Mouse (Mus musculus): ENCODE measurements around the gene Serpinb9c. TPM values are rescaled to one million over a fixed set of nuclear protein-coding genes. Genes with fewer than 3 reads are reported as not detected.
"Not testable (repeated sequence)": the region's sequence is repeated elsewhere in the genome, so short reads cannot be mapped to it uniquely, and the experiment has no call there.

Serpinb9c gene
- not detected in 2 replicates for polyA plus RNA-seq (2012; rRNA removed)

DNA sequence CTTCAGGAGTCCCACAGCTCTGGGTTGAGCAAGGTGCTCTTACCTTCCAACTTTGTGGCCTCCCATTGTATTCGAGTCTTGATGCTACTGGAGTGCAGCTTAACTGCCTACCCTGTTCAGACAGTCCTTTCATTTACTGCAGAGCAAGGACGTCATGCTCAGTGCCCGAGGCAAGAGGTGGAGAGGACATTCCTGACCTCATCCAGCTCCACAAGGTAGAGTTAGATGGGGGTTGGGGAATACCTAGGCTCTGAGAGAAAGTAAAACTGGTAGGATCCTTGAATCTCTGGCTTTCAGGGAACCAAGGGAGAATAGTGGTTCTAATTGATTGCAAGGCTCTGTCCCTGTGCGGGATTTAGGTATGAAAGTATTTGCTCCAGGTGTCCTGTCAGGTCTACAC, at the start of gene Serpinb9c:
TSS of gene Serpinb9c (minus strand) at position 101 of the 400 bp plus-strand sequence.
- 68% methylated on average over 4 of the region's 4 CpGs for WGBS
- H3K4me3 ChIP-seq (replicated peaks; ENCODE audit: extremely low read depth, low read depth, low read length) = no peak within 1 kb of the TSS
- TF ChIP-seq POLR2A (IDR thresholded peaks at IDR 0.05; ENCODE audit: borderline replicate concordance, extremely low read depth, low read depth, low read length) = no peak
- TF ChIP-seq CTCF (IDR thresholded peaks at IDR 0.05; ENCODE audit: insufficient read depth, low read length) = no peak

DNA sequence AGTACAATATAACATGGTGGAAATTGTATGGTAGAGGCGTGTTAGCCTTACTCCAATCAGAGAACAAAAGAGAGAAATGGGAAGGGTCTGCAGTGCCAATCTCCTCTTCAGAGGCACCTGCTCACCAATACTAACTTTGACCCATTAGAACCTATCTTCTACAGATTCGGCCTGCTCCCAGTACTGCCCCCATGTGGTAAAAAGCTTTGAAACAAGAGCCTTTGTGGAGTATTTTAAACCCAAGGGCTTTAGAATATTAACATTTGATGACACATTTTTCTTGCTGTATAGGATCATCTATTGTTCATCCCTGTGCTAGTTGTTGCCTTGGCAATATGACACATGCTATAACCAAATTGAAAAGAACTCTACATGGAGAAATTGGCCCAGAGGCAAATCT, 40.2 kb upstream of the Serpinb9c start:
- no peaks in the 10 kb centered on the region for H3K4me1 ChIP-seq (ENCODE audit: control insufficient read depth, insufficient read depth, low read length)
- H3K4me3 ChIP-seq (replicated peaks; ENCODE audit: extremely low read depth, low read depth, low read length) = no peak overlapping the region
- TF ChIP-seq CTCF (IDR thresholded peaks at IDR 0.05; ENCODE audit: insufficient read depth, low read length) (no peak), POLR2A (IDR thresholded peaks at IDR 0.05; ENCODE audit: borderline replicate concordance, extremely low read depth, low read depth, low read length) (no peak)
- DNase-seq = no peak
- 49% methylated on average over 2 of the region's 2 CpGs for WGBS

More for the DNA sequence above, at the start of gene Serpinb9c:
- no peak for DNase-seq
- H3K4me1 ChIP-seq (ENCODE audit: control insufficient read depth, insufficient read depth, low read length) = no peaks in the 10 kb centered on the region

DNA sequence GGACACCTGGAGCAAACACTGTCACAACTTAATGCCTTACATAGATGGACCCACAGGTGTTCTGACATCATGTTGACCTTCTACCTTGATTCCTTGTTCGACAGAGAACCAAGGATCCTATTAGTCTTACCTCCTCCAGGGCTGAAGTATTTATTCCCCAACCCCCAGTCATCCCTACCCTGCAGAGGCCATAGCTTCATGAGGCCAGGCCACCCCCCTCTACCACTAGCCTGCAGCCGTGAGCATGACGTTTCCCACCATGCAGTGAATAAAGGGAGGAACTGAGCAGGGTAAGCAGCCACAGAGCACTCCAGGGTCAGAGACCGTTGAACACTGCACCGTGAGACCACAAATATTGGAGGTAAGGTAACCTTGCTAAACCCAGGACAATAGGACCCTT, 33.1 kb upstream of the Serpinb9c start, which contains the start of gene Serpinb9d:
TSS of gene Serpinb9d (plus strand) at position 301 of the 400 bp plus-strand sequence.
- 72% methylated on average over 5 of the region's 5 CpGs for WGBS
- no peak for TF ChIP-seq POLR2A (IDR thresholded peaks at IDR 0.05; ENCODE audit: borderline replicate concordance, extremely low read depth, low read depth, low read length)
- TF ChIP-seq CTCF (IDR thresholded peaks at IDR 0.05; ENCODE audit: insufficient read depth, low read length) = no peak
- no peaks in the 10 kb centered on the region for H3K4me1 ChIP-seq (ENCODE audit: control insufficient read depth, insufficient read depth, low read length)
- no peak for DNase-seq
- no peak within 1 kb of the TSS for H3K4me3 ChIP-seq (replicated peaks; ENCODE audit: extremely low read depth, low read depth, low read length)

DNA sequence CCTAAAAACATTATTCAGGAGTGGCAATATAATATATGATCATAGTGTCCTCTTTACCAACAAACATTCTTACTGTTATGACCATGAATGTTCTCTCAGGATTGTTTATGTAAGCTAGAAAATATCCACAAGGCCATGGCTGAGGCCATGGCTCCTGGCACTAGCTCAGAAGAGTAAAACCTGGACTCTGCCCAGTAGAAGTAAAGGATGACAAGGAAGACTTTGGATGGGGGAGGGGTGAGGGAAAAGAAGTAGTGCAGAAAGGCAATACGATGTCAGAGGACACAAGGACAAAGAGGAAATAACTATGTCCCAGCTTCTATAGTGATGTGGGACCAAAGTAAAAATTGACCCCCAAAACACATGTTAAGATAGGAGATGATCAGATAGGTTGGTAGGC, 30.9 kb upstream of the Serpinb9c start:
- not testable (repeated sequence) for DNase-seq; H3K4me1 ChIP-seq (ENCODE audit: control insufficient read depth, insufficient read depth, low read length); H3K4me3 ChIP-seq (replicated peaks; ENCODE audit: extremely low read depth, low read depth, low read length)
- WGBS = 76% methylated on average over 1 of the region's 1 CpGs

DNA sequence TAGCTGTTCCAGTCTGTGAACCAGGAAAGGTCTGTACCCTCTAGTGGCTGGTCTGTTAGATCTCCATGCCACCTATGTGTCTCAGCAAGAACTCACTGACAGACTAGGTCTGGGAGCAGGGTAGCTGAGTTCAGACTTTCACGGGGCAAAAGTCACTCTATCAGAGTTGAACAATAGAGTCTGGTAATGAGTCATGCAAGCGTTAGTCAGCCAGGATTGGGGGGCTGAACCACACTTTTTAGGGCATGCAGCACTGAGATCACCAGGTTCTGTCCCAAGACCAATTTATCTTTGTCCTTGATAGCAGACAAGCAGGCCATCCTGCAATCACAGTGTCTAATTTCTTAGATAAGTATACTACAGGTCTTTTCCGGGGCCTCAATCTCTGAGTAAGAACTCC, 18.1 kb downstream of the Serpinb9c start:
- TF ChIP-seq POLR2A (IDR thresholded peaks at IDR 0.05; ENCODE audit: borderline replicate concordance, extremely low read depth, low read depth, low read length) (no peak), CTCF (IDR thresholded peaks at IDR 0.05; ENCODE audit: insufficient read depth, low read length) (no peak)
- Histone ChIP-seq H3K4me1 (ENCODE audit: control insufficient read depth, insufficient read depth, low read length) (no peaks in the 10 kb centered on the region), H3K4me3 (replicated peaks; ENCODE audit: extremely low read depth, low read depth, low read length) (no peak overlapping the region)
- 71% methylated on average over 3 of the region's 3 CpGs for WGBS
- no peak for DNase-seq

DNA sequence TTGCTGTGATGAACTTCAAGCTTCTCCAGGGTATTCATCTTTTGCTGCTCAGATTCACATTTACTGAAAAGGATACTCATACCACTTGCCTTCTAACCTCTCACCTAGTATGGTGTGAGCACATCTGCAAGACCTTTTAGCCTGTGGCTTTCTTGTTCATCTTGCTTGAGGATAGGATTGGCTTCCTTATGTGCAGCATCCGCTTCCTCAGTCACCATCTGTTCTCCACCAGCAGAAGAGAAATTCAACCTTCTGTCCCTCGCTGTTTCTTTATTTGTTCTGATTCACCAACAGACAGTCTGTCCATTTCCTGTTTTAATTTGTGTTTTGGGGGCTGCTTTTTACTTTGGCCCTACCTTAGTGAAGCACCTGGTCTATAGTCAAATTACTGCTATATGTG, 21.8 kb downstream of the Serpinb9c start:
- DNase-seq = no peak
- TF ChIP-seq POLR2A (IDR thresholded peaks at IDR 0.05; ENCODE audit: borderline replicate concordance, extremely low read depth, low read depth, low read length) = no peak
- no peak for TF ChIP-seq CTCF (IDR thresholded peaks at IDR 0.05; ENCODE audit: insufficient read depth, low read length)
- H3K4me3 ChIP-seq (replicated peaks; ENCODE audit: extremely low read depth, low read depth, low read length) = no peak overlapping the region
- H3K4me1 ChIP-seq (ENCODE audit: control insufficient read depth, insufficient read depth, low read length) = no peaks in the 10 kb centered on the region
- WGBS = 82% methylated on average over 2 of the region's 2 CpGs

DNA sequence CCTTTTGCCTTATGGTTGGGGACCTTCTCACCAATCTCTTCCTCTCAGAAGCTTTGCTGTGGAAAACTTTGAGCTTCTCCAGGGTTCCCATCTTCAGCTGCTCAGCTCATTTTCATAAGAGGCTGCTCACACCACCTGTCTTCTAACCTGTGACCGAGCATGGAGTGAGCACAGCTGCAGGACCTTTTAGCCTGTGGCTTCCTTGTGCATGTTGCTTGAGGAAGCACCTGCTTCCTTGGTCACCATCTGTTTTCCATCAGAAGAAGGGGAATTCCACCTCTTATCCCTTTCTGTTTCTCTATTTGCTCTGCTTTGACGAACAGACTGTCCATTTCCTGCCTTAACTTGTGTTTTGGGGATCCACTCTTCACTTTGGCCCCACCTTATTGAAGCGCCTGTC, 46.5 kb downstream of the Serpinb9c start:
- 33% methylated on average over 3 of the region's 3 CpGs for WGBS
- DNase-seq = no peak
- Histone ChIP-seq H3K4me1 (ENCODE audit: control insufficient read depth, insufficient read depth, low read length) (no peaks in the 10 kb centered on the region), H3K4me3 (replicated peaks; ENCODE audit: extremely low read depth, low read depth, low read length) (no peak overlapping the region)
- TF ChIP-seq CTCF (IDR thresholded peaks at IDR 0.05; ENCODE audit: insufficient read depth, low read length) (no peak), POLR2A (IDR thresholded peaks at IDR 0.05; ENCODE audit: borderline replicate concordance, extremely low read depth, low read depth, low read length) (no peak)

DNA sequence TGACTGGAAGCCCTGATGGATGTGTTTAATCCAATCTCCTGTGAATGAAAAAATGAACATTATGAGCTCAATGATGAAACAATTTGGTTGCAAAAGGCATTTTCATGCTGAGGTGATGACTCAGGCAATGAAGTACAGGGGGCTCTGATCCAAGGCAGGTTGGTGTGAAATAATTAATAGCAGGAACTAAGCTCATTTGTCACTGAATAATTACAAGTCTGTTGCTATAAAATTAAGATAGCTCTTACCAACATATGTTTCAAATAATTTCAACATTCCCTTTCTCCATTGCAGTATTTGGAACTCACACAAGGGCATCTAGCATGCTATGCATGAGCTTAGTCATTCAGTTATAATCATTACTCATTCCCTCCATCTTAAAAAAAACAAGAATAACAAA, 53.9 kb downstream of the Serpinb9c start:
- no peak for DNase-seq

More for the DNA sequence above, 53.9 kb downstream of the Serpinb9c start:
- H3K4me1 ChIP-seq (ENCODE audit: control insufficient read depth, insufficient read depth, low read length) = no peaks in the 10 kb centered on the region
- TF ChIP-seq POLR2A (IDR thresholded peaks at IDR 0.05; ENCODE audit: borderline replicate concordance, extremely low read depth, low read depth, low read length) (no peak), CTCF (IDR thresholded peaks at IDR 0.05; ENCODE audit: insufficient read depth, low read length) (no peak)
- no peak overlapping the region for H3K4me3 ChIP-seq (replicated peaks; ENCODE audit: extremely low read depth, low read depth, low read length)

Other genes starting within 250 kb of the Serpinb9c start
- 28.5 and 32.4 TPM in 2 replicates for gene Serpinb6b, start 194.5 kb downstream of the Serpinb9c start, polyA plus RNA-seq (2012; rRNA removed)
- 17.4 and 29.1 TPM in 2 replicates for gene Serpinb9, start 156.5 kb downstream of the Serpinb9c start, polyA plus RNA-seq (2012; rRNA removed)
- 0.21 and 0.32 TPM in 2 replicates for gene Serpinb9b, start 132.3 kb downstream of the Serpinb9c start, polyA plus RNA-seq (2012; rRNA removed)
- gene Serpinb1b, start 81.2 kb downstream of the Serpinb9c start, polyA plus RNA-seq (2012; rRNA removed) = 0.12 and 0.44 TPM in 2 replicates
- not detected in 2 replicates for gene Serpinb9d, start 33.2 kb upstream of the Serpinb9c start, polyA plus RNA-seq (2012; rRNA removed)
- not detected in 2 replicates for gene Serpinb9e, start 89.9 kb upstream of the Serpinb9c start, polyA plus RNA-seq (2012; rRNA removed)
- gene Serpinb9f, start 164.3 kb upstream of the Serpinb9c start, polyA plus RNA-seq (2012; rRNA removed) = not detected in 2 replicates
- not detected in 2 replicates for gene Gm11397, start 236.0 kb upstream of the Serpinb9c start, polyA plus RNA-seq (2012; rRNA removed)